Mouse (Mus musculus) thymus, adult 2 months (tissue): ENCODE results near the gene Gse1.

Source experiments
- CTCF ChIP-seq: fragments of 200-500 bp; IDR thresholded peaks from 2 replicates; pipeline ENCODE4 v1.5.1; 2012; ENCODE audit warnings: mild to moderate bottlenecking, control low read depth, low read length, moderate library complexity, borderline replicate concordance; ENCODE audit not compliant: control insufficient read depth, poor library complexity, insufficient read depth; ENCODE audit errors: extremely low read depth
- POLR2A ChIP-seq: fragments of 200-500 bp; IDR thresholded peaks from 2 replicates; pipeline ENCODE4 v1.6.1; 2012; ENCODE audit warnings: mild to moderate bottlenecking, low read length, control low read depth, moderate library complexity; ENCODE audit not compliant: control insufficient read depth, poor library complexity, insufficient read depth; ENCODE audit errors: extremely low read depth

GRCm38 (mm10) chr8:120305800-120306385 lies 77.6 kb downstream of the Gse1 start:
- TF ChIP-seq POLR2A = no peak
- no peak for TF ChIP-seq CTCF
